Mouse (Mus musculus) macrophage (primary cell): ENCODE results near the gene Ccdc69. TPM values are rescaled to one million over a fixed set of nuclear protein-coding genes. Genes with fewer than 3 reads are reported as not detected.

Experiments used
- H3K27ac ChIP-seq: fragments of 350-480 bp; formaldehyde crosslinking; 2 replicates; pipeline ENCODE4 v1.9.0; 2021
- H3K36me3 ChIP-seq: fragments of 350-480 bp; formaldehyde crosslinking; 2 replicates; pipeline ENCODE4 v1.9.0; 2021; ENCODE audit errors: inconsistent target
- H3K4me3 ChIP-seq: fragments of 350-480 bp; formaldehyde crosslinking; 2 replicates; pipeline ENCODE4 v1.9.0; 2021; ENCODE audit errors: inconsistent target
- H3K79me2 ChIP-seq: fragments of 350-480 bp; formaldehyde crosslinking; 2 replicates; pipeline ENCODE4 v1.9.0; 2021; ENCODE audit errors: inconsistent target
- WGBS: methylation state at CpG from one replicate; pipeline ENCODE4 v1.1.7; 2026; ENCODE audit warnings: inconsistent platforms; ENCODE audit not compliant: missing documents; 5-methylcytosine and 5-hydroxymethylcytosine counted together
- polyA plus RNA-seq: library from polyadenylated mRNA; stranded (reverse); fragments of 250-400 nt; gene quantifications from 3 replicates; pipeline ENCODE4 v1.2.4, GENCODE M21; 2018; ENCODE audit warnings: inconsistent platforms

Ccdc69 gene
- polyA plus RNA-seq, 1 experiment from 2014 or later: 3.1 TPM

DNA sequence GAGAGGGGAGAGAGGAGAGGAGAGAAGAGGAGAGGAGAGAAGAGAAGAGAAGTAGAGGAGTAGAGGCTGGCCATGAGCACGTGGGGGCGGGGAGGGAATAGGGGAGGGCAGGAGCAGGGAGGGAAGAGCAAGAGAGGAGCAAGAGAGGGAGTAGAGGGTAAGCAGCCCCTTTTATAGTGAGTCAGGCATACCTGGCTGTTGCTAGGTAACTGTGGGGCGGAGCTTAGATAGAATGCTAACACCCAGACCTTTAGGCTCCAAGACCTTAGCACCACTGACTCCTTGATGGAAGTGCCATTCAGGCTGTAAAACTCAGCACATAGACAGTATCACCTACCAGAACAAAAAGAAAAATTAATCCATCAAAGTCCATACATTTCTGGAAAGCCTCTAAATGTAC lies 41.3 kb downstream of the Ccdc69 start:
- Histone ChIP-seq H3K36me3 (no peaks in the 10 kb centered on the region), H3K79me2 (peaks cover 16% of the 10 kb centered on the region; the same call in 1 of the 2 replicates), H3K27ac (no peak overlapping the region), H3K4me3 (no peak overlapping the region)
- 84% methylated on average over 3 of the region's 3 CpGs for WGBS

DNA sequence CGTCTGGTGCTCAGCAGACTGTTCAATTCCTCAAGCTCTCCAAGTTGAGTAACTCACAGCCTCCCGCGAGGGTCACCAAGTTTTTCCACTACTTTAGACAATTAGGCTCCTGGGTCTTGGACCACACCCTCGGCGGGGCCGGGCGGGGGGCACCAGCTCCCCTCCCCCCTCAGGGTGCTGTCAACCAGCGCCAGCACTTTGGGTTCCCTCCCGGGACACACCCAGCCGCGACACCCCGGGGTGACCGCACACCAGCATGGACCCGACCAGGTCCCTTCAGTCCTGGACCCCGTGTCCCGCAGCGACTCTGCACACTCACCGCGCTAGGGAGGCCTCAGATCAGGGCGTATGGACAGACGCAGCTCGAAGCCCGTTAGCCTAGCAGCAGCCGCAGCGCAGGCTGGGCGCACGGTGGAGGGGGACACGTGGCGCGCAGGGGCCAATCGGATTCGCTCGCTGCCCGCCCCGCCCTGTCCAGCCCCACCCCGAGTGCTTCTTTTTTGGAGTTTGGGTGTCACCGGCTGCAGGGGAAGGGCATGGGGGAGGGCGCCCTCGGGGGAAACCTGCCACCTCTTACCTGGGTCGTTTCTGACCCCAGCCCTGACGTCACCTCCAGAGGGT lies 44.8 kb downstream of the Ccdc69 start, which contains the start of gene Anxa6:
Anxa6 (minus strand) TSS at position 406 of the 621 bp plus-strand sequence.
- Histone ChIP-seq H3K4me3 (peak within 1 kb of the TSS; percentile 73), H3K36me3 (no peaks in the 10 kb centered on the region), H3K27ac (peak within 1 kb of the TSS; percentile 24; the same call in 1 of the 2 replicates), H3K79me2 (peaks cover 50% of the 10 kb centered on the region)
- WGBS: under 1% methylated on average over 41 of the region's 41 CpGs

DNA sequence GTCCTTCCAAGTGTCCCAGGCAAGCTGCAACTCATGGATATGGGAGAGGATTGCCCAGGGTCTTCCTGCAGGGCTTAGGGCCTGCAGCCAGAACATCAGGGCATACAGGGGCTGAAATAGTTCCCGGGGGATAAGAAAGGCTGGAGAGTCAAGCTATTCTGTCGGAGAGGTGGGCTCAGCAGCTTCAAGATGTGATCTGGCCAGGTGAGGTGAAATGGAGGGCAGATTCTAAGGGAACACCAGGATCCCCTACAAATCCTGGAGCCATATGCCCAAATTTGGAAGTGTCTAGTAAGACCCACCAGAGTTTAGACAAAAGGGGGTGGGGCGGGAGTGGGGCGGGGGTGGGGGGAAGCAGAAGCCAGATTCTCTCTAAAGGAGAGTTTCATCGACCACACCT lies 45.6 kb downstream of the Ccdc69 start:
- WGBS: 18% methylated on average over 4 of the region's 5 CpGs
- Histone ChIP-seq H3K79me2 (peaks cover 59% of the 10 kb centered on the region), H3K27ac (peak overlapping the region; percentile 17; the same call in 1 of the 2 replicates), H3K36me3 (no peaks in the 10 kb centered on the region), H3K4me3 (peak overlapping the region; percentile 73)

DNA sequence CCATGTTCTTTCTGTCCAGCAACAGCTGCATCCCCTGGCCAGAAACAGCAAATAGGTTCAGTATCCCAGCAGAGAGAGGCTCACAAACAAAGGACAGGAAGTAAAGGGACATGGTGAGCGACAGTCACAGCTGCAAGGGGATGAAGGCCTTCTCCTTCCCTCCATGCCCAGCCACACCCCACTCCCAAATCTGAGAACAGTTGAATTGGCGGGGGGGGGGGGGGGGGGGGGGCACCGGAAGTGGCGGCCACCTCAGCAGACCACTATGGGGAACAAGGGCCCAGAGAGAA lies 46.0 kb downstream of the Ccdc69 start:
- WGBS: 14% methylated on average over 1 of the region's 4 CpGs
- H3K27ac ChIP-seq: no peak overlapping the region
- no peaks in the 10 kb centered on the region for H3K36me3 ChIP-seq

DNA sequence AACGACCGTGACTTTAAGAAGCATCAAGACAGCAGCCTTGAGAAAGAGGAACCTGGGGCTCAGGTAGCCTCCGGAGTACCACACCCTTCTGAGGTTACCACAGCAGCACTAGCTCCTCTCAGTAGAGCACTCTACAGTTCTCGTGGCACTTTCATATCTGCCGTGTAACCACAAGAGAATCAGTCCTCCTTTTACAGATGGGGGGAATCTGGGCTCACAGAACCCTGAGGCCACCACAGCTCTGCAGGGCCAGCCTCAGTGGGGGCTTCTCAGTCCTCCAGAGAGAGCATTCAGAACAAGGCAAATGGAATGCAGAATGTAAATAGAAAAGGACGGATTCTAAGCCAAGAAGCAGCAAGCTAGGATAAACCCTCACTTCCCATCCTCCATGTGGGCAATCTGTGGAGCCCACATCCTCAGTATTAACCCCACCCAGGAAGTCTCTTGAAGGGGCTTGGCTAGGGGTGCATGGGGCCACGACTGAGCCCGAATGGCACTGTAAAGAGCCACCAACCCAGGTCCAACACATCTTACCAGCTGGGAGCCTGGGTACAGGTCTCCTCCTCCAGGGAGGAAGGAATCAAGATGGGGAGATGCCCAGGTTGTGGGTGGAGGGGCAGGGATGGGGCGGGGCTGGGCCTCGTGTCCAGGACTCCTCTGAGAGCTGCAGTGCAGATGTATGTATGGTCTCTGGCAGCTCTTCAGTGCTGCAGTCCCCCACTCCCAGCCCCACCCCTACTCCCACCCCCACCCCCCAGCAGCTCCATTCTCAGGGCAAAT lies 46.5 kb downstream of the Ccdc69 start:
- no peak overlapping the region for H3K27ac ChIP-seq
- H3K36me3 ChIP-seq: no peaks in the 10 kb centered on the region
- H3K79me2 ChIP-seq: peaks cover 68% of the 10 kb centered on the region
- H3K4me3 ChIP-seq: no peak overlapping the region
- 30% methylated on average over 10 of the region's 10 CpGs for WGBS

More for the DNA sequence above, 46.0 kb downstream of the Ccdc69 start:
- Histone ChIP-seq H3K79me2 (peaks cover 62% of the 10 kb centered on the region), H3K4me3 (peak overlapping the region; percentile 73)

DNA sequence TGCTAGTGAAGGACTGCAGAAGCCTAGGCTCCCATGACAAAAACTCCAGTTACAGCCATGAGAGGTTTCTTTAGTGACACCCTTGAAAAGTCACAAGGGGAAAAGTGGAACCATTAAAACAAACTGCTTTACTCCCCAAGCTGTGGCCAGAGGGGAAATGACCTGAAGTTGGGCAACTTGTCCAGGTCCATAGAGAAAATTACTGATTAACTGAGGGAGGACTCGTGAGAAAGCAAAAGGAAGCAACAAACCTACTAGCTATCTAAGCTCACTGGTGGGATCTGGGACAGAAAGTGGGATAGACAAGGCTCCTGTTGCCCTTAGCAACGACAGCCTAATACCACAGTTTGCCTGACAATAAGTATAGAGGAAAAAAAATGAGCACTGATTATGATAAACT lies 49.4 kb downstream of the Ccdc69 start:
- Histone ChIP-seq H3K27ac (no peak overlapping the region), H3K4me3 (no peak overlapping the region), H3K36me3 (no peaks in the 10 kb centered on the region), H3K79me2 (peaks cover 97% of the 10 kb centered on the region)
- WGBS: 49% methylated on average over 2 of the region's 2 CpGs

DNA sequence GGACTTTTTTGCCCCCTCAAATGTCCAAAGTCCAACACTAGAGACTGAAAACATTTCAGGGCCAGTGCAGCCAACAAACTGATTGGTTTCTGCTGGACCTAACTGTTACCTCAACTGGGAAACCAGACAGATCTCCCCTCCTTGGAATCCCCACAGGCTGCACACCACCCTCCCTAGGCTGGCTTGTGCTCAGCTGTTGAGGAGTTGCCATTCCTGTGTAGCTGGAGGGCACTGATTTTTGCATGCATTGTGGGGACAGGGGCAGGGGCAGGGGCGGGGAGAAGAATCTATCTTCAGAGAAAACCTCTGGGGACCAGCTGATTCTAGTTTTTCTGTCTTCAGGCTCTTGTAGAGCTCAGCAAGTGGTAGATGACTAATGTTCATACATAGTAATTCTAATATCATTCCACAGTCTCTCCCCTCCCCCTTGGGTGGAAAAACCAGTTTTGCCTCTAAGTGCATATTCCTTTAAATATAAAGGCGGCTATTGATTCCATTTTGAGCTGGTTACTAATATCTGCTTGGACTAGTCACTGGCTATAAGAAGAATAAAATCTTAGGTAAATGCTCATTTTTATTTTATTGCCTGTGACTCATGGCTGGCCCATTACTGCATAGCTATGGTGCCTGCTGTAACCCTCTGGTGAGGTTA lies 50.6 kb downstream of the Ccdc69 start:
- H3K79me2 ChIP-seq: peaks cover 96% of the 10 kb centered on the region
- H3K36me3 ChIP-seq: no peaks in the 10 kb centered on the region
- 71% methylated on average over 2 of the region's 2 CpGs for WGBS
- H3K27ac ChIP-seq: no peak overlapping the region
- H3K4me3 ChIP-seq: no peak overlapping the region

DNA sequence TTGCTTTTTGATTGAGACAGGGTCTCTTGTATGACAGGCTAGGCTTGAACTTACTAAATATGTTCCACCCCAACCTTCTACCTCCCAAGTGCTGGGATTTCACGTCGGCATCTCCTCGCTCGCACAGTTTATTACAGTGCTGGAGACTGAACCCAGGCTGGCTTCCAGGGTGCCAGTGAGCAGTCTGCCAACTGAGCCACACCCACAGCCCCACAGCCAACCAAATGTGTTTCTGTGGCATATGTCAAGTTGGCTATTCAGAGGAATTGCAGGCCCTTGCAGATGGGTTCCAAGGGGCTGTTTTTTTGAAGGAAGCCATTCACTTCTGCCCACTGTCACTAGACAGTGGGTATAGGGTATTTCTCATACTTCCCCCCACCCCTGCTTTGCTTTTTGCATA lies 52.0 kb downstream of the Ccdc69 start:
- Histone ChIP-seq H3K79me2 (peaks cover 96% of the 10 kb centered on the region), H3K4me3 (no peak overlapping the region), H3K36me3 (peaks cover 2% of the 10 kb centered on the region; the same call in 1 of the 2 replicates), H3K27ac (no peak overlapping the region)
- 98% methylated on average over 4 of the region's 4 CpGs for WGBS

DNA sequence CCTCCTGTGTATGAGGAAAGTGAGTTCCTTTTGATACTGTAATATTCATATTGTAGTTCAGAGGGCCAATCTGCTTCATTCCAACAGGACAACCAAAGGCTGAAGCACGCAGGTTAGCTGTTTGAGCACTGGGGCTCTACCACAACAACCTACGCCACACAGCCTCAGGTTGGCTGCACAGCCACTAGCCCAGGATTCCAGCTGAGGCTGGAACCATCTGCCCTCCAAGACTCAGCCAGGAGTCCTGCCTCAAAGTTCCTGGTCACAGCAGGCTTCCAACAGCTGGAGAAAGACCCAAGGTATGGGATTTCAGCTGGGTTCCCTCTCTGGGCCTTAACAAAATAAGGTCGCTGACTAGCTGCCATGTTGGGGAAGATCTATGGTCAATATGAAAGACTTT lies 54.3 kb downstream of the Ccdc69 start:
- Histone ChIP-seq H3K79me2 (peaks cover 94% of the 10 kb centered on the region), H3K36me3 (peaks cover 17% of the 10 kb centered on the region), H3K4me3 (no peak overlapping the region), H3K27ac (peak overlapping the region; percentile 77)
- 82% methylated on average over 3 of the region's 3 CpGs for WGBS

DNA sequence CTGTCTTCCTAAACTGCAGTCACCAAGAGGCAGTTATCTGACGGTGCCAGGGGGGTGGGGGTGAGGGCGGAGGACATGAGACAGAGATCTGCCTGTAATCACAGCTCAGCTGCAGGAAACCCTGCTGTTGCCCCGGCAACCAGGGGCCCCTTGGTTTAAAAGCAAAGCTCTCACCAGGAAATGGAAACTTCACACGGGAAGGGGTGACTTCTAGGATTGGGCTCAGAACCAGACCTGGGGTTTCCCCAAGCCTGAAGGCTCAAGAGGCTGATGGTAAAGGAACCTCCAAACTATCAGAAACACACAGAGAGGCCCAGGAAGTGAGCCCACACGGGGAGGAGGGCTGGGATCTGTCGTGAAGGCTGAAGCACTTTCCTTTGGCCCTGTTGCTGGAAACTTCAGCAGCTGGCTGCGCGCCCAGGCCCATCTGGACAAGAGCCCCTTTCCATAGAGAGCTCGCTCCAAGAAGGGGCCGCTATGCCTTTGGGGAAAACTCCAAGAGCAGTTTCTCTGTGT lies 54.8 kb downstream of the Ccdc69 start:
- H3K36me3 ChIP-seq: peaks cover 22% of the 10 kb centered on the region
- H3K27ac ChIP-seq: peak overlapping the region; percentile 77
- 15% methylated on average over 10 of the region's 10 CpGs for WGBS
- H3K79me2 ChIP-seq: peaks cover 94% of the 10 kb centered on the region
- no peak overlapping the region for H3K4me3 ChIP-seq

DNA sequence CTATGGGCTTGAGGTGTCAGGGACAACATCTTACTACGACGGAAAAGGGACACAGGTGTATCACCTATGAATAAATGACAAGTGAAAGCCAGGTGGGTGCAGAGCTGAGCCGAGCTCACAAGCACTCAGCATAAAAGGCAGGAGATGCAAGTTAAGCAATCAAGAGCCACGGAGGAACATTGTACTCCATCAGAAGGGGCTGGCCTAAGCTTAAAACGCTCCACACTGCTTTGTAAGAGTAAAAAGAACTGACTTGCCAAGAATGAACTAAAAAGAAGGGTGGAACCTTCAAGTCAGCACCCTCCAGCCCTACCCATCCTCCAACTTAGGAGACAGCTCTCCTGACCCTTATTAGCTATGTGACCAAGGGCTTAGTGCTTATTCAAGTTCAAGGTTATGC lies 55.4 kb downstream of the Ccdc69 start:
- H3K36me3 ChIP-seq: peaks cover 28% of the 10 kb centered on the region
- peak overlapping the region; percentile 77 for H3K27ac ChIP-seq
- H3K4me3 ChIP-seq: no peak overlapping the region
- WGBS: 49% methylated on average over 5 of the region's 5 CpGs
- H3K79me2 ChIP-seq: peaks cover 94% of the 10 kb centered on the region

DNA sequence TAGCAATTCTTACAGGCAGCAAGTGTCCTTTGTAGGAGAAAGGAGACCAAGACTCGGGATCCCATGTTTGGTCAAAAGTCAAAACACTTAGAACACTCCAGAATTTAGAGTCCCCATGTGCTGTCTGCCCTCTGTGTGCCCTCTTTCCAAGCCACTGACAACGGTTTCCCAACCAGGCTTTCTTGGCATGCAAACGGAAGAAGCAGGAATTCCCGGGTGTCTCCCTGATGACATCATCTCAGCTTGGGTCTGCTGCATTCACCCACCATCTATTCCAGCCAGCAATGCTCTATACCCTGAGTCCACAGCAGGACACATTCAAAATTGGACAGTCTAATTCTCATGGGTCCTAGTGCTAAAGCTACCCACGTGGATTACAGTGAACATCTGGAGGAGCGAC lies 56.1 kb downstream of the Ccdc69 start:
- Histone ChIP-seq H3K36me3 (peaks cover 28% of the 10 kb centered on the region), H3K27ac (0 out of 2 replicates have a peak overlapping the region, but pooled peaks have one; percentile 77), H3K79me2 (peaks cover 93% of the 10 kb centered on the region; the same call in 1 of the 2 replicates), H3K4me3 (no peak overlapping the region)
- WGBS: 93% methylated on average over 6 of the region's 6 CpGs

DNA sequence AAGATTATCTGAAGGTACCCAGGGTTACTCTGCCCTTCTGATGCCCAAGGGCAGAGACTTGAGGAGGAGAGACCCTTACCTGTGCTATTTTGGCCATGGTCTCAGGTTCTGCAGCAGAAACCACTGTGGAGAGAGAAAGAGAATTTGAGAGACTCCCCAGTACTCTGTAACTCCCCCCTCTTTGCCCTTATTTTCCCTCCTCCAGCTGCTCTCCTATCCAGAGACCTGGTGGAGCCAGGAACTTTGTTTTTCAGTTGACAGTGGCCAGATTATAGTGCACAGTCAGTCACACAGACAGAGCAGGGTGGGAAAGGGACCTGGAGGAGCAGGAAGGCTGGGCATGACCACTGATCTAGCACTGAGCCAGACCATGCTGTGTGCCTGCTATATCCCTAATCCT lies 56.5 kb downstream of the Ccdc69 start:
- peaks cover 28% of the 10 kb centered on the region for H3K36me3 ChIP-seq

DNA sequence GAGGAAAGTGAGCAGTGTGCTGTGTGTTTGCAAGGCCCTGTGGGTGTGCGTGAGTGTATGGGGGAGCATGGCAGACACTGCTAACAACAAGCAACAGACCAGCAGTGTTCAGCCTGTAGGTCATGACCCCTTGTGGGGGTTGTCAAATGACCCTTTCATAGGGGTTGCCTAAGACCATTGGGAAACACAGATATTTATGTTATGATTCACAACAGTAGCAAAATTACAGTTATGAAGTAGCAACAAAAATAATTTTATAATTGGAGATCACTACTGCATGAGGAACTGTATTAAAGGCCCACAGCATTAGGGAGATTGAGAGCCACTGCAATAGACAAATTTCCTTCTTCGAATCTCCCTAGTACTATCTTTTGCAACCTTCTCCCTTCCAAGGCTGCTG lies 58.2 kb downstream of the Ccdc69 start:
- no peak overlapping the region for H3K4me3 ChIP-seq
- H3K79me2 ChIP-seq: peaks cover 89% of the 10 kb centered on the region; the same call in 1 of the 2 replicates
- H3K36me3 ChIP-seq: peaks cover 38% of the 10 kb centered on the region
- whole genome bisulfite sequencing: 94% methylated on average over 2 of the region's 2 CpGs
- H3K27ac ChIP-seq: no peak overlapping the region

More for the DNA sequence above, 56.5 kb downstream of the Ccdc69 start:
- no peak overlapping the region for H3K4me3 ChIP-seq
- H3K27ac ChIP-seq: no peak overlapping the region
- H3K79me2 ChIP-seq: peaks cover 93% of the 10 kb centered on the region; the same call in 1 of the 2 replicates

DNA sequence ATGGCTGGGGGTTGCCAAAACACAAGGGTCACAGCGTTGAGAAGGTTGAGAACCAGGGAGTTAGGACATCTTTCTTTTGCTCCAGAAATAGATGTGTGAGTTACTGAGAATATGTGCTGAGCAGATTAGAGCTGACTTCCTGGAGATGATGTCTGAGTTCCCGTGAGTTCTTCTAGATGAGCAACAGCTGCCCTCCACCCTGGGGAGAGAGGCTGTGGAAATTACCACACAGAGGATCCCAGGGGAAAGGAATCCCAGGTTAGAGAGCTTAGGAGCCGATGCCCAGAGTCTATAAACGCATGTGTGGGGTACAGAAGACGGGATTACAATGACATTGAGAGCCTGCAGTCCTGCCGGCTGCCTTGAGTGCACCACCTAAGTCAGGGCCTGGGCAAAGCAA lies 59.9 kb downstream of the Ccdc69 start:
- Histone ChIP-seq H3K4me3 (no peak overlapping the region), H3K36me3 (peaks cover 47% of the 10 kb centered on the region), H3K79me2 (peaks cover 75% of the 10 kb centered on the region; the same call in 1 of the 2 replicates), H3K27ac (no peak overlapping the region)
- 96% methylated on average over 6 of the region's 6 CpGs for WGBS
